Mouse (Mus musculus) mouse trophoblast stem cell (cell line): ENCODE measurements around the gene Parp8.
"Not testable (repeated sequence)": the region's sequence is repeated elsewhere in the genome, so short reads cannot be mapped to it uniquely, and the experiment has no call there.

Experiments
- in situ Hi-C, 2 experiments: fragments of 300-500 bp; cut with MseI, MboI; formaldehyde crosslinking; loops; 2 replicates in 1 of 2; 3 replicates in 1 of 2; pipeline ENCODE4 v1.15.1; 2025

The Parp8 gene

GRCm38 (mm10) chr13:116962480-116963462, 62.6 kb downstream of the Parp8 start:
- in situ Hi-C loops, result no loop called here

- in situ Hi-C loops, result no loop called here
These were observed 66.4 kb downstream of the Parp8 start for GRCm38 (mm10) chr13:116958776-116959589.

- in situ Hi-C loops, result no loop called here
These were observed 67.8 kb downstream of the Parp8 start for GRCm38 (mm10) chr13:116957577-116957976.

GRCm38 (mm10) chr13:116951336-116951735, 74.0 kb downstream of the Parp8 start:
- in situ Hi-C loops, result no loop called here

- in situ Hi-C loops, result no loop called here
These were observed 75.8 kb downstream of the Parp8 start for GRCm38 (mm10) chr13:116949527-116949926.

GRCm38 (mm10) chr13:116949056-116949455, 76.3 kb downstream of the Parp8 start:
- in situ Hi-C loops, result no loop called here

GRCm38 (mm10) chr13:116948299-116948659, 77.1 kb downstream of the Parp8 start:
- in situ Hi-C loops, result no loop called here

- in situ Hi-C loops, result no loop called here
These were observed 77.6 kb downstream of the Parp8 start for GRCm38 (mm10) chr13:116947611-116948298.

- in situ Hi-C loops, result no loop called here
These were observed 78.8 kb downstream of the Parp8 start for GRCm38 (mm10) chr13:116946566-116946965.

GRCm38 (mm10) chr13:116941280-116942015, 83.9 kb downstream of the Parp8 start:
- in situ Hi-C loops, result no loop called here

- in situ Hi-C loops, result no loop called here
These were observed 84.6 kb downstream of the Parp8 start for GRCm38 (mm10) chr13:116940761-116941160.

GRCm38 (mm10) chr13:116937019-116937418, 88.3 kb downstream of the Parp8 start:
- in situ Hi-C loops, result not testable (repeated sequence)

- in situ Hi-C loops, result no loop called here
These were observed 107.9 kb downstream of the Parp8 start for GRCm38 (mm10) chr13:116917387-116917930.

- in situ Hi-C loops, result no loop called here
These were observed 117.1 kb downstream of the Parp8 start for GRCm38 (mm10) chr13:116908284-116908683.

- in situ Hi-C loops, result no loop called here
These were observed 121.9 kb downstream of the Parp8 start for GRCm38 (mm10) chr13:116903394-116903793.

- in situ Hi-C loops, result no loop called here
These were observed 126.9 kb downstream of the Parp8 start for GRCm38 (mm10) chr13:116898395-116898794.

GRCm38 (mm10) chr13:116897711-116898110, 127.6 kb downstream of the Parp8 start:
- in situ Hi-C loops, result no loop called here

GRCm38 (mm10) chr13:116884422-116884942, 140.9 kb downstream of the Parp8 start:
- in situ Hi-C loops, result no loop called here

- in situ Hi-C loops, result no loop called here
These were observed 143.1 kb downstream of the Parp8 start for GRCm38 (mm10) chr13:116882226-116882625.

- in situ Hi-C loops, result no loop called here
These were observed 145.7 kb downstream of the Parp8 start for GRCm38 (mm10) chr13:116879580-116880192.
